Mouse (Mus musculus): Measurements from ENCODE around the gene Ccdc125.

GRCm38 (mm10) chr13:100622241-100622640 is 47.3 kb upstream of the Ccdc125 start:
- TF ChIP-seq CTCF (IDR thresholded peaks at IDR 0.05) (no peak), POLR2A (IDR thresholded peaks at IDR 0.05; ENCODE audit: insufficient read depth, low read depth, low read length) (no peak), EP300 (IDR thresholded peaks at IDR 0.05; ENCODE audit: insufficient read depth, low read depth, low read length) (no peak)

Measured in heart, adult 2 months (tissue).